Mouse (Mus musculus): ENCODE results near the gene Pld6. TPM values are rescaled to one million over a fixed set of nuclear protein-coding genes. Genes with fewer than 3 reads are reported as not detected.
"Not testable (repeated sequence)": the region's sequence is repeated elsewhere in the genome, so short reads cannot be mapped to it uniquely, and the experiment has no call there.

The Pld6 gene
- polyA plus RNA-seq, 1 experiment, result 0.74 TPM

DNA sequence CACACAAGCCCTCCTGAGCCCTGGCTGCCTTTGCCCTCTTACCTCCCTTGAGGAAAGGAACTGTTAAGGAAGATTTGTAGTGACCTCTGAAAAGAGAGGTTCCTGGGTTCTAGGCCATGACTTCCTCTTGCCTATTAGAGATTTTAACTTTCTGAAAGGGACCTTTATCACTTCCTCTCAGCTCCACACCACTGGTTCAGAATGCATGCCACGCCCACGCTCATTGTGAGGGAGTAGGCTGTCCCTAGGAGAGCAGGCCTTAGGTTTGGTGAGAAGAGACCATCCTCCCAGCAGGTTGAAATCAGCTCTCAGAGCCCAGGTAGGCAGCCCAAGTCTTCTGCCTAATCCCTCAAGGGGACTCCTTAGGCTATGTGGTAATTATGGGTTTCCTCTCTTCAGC, 47.4 kb downstream of the Pld6 start:
- no peak overlapping the region for H3K4me3 ChIP-seq (ENCODE audit: insufficient read depth, low read length)
- TF ChIP-seq CTCF (IDR thresholded peaks at IDR 0.05; ENCODE audit: borderline replicate concordance, insufficient read depth, low read length) (no peak), POLR2A (IDR thresholded peaks at IDR 0.05; ENCODE audit: low read depth, low read length) (no peak)

DNA sequence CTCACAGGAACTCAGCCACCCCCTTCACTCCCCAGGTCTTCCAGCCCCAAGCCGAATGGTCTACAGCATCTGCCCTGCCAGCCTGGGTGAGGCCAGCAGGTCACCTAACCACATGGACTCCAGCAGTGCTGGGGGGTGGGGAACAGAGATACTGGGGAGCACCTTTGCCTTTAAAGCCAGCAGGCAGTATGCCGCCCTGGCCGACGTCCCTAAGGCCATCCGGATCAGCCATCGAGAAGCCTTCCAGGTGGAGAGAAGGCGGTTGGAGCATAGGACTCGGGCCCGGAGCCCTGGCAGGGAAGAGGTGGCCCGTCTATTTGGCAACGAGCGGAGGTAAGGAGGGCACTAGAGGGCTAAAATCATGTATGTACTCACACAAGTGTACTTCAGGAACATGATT, 50.2 kb downstream of the Pld6 start:
- Histone ChIP-seq H3K4me3 (ENCODE audit: insufficient read depth, low read length) (no peak overlapping the region), H3K4me1 (ENCODE audit: control insufficient read depth, insufficient read depth, low read length) (peaks cover 7% of the 10 kb centered on the region), H3K27ac (ENCODE audit: insufficient read depth, low read length) (no peak overlapping the region)
- TF ChIP-seq CTCF (IDR thresholded peaks at IDR 0.05; ENCODE audit: borderline replicate concordance, insufficient read depth, low read length), result no peak
- no peak for TF ChIP-seq POLR2A (IDR thresholded peaks at IDR 0.05; ENCODE audit: low read depth, low read length)

More for the DNA sequence above, 47.4 kb downstream of the Pld6 start:
- Histone ChIP-seq H3K27ac (ENCODE audit: insufficient read depth, low read length) (no peak overlapping the region), H3K4me1 (ENCODE audit: control insufficient read depth, insufficient read depth, low read length) (no peaks in the 10 kb centered on the region)

DNA sequence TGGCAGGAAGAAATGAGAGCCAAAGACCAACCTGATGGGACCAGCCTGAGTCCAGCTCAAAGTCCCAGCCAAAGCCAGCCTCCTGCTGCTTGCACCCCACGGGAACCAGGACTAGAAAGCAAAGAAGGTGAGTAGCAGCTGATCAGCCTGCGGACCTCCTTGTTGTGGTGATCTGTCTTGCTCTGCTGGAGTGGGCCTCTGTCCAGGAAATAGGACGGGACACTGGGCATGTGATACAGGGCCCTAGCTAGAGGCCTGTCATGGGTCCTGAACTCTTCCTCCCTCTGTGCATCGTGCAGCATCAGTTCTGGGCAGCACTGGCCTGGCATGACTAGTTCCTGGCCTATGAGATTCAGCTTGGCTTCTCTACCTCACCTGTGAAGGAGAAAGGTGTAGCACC, 51.5 kb downstream of the Pld6 start:
- H3K4me1 ChIP-seq (ENCODE audit: control insufficient read depth, insufficient read depth, low read length), result peaks cover 17% of the 10 kb centered on the region
- not testable (repeated sequence) for H3K4me3 ChIP-seq (ENCODE audit: insufficient read depth, low read length); H3K27ac ChIP-seq (ENCODE audit: insufficient read depth, low read length)

DNA sequence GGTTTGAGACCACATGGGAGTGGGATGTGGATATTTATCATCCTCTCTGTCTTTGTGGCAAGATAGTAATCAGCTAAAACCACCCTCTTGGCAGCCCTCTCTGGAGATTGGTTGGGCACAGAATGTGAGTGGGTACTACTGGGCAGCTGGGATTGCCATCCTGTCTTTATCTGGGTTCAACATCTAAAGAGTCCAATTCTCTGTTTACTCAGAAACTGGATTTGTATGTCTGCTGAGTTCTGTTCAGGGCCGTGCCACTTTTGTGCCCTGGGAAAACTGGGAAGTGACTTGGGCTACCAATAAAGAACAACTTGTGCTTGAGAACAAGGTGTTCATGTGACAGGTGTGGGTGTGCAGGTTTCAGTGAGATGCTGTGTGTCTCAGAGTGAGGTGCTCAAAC, 53.1 kb downstream of the Pld6 start:
- TF ChIP-seq CTCF (IDR thresholded peaks at IDR 0.05; ENCODE audit: borderline replicate concordance, insufficient read depth, low read length), result no peak
- no peak for TF ChIP-seq POLR2A (IDR thresholded peaks at IDR 0.05; ENCODE audit: low read depth, low read length)
- Histone ChIP-seq H3K4me1 (ENCODE audit: control insufficient read depth, insufficient read depth, low read length) (peaks cover 20% of the 10 kb centered on the region), H3K4me3 (ENCODE audit: insufficient read depth, low read length) (no peak overlapping the region), H3K27ac (ENCODE audit: insufficient read depth, low read length) (no peak overlapping the region)

Other genes starting within 250 kb of the Pld6 start
- 0.79 TPM in 1 of 2 replicates, not detected in the other for gene Nlrp3, start 246.1 kb downstream of the Pld6 start, polyA plus RNA-seq (2011; ENCODE audit: insufficient read length, low read depth, missing spikeins)
- not detected in 2 replicates for gene Olfr222, start 211.4 kb downstream of the Pld6 start, polyA plus RNA-seq (2011; ENCODE audit: insufficient read length, low read depth, missing spikeins)
- gene Olfr223, start 194.4 kb downstream of the Pld6 start, polyA plus RNA-seq (2011; ENCODE audit: insufficient read length, low read depth, missing spikeins), result not detected in 2 replicates
- 233 and 249 TPM in 2 replicates for gene Mprip, start 126.3 kb downstream of the Pld6 start, polyA plus RNA-seq (2011; ENCODE audit: insufficient read length, low read depth, missing spikeins)
- gene Flcn, start 22.4 kb upstream of the Pld6 start, polyA plus RNA-seq (2011; ENCODE audit: insufficient read length, low read depth, missing spikeins), result 18.4 and 21.4 TPM in 2 replicates
- 13.1 and 15.3 TPM in 2 replicates for gene Nt5m, start 51.8 kb upstream of the Pld6 start, polyA plus RNA-seq (2011; ENCODE audit: insufficient read length, low read depth, missing spikeins)
- 118 and 141 TPM in 2 replicates for gene Cops3, start 52.2 kb upstream of the Pld6 start, polyA plus RNA-seq (2011; ENCODE audit: insufficient read length, low read depth, missing spikeins)
- 15.0 and 18.1 TPM in 2 replicates for gene Med9, start 160.6 kb upstream of the Pld6 start, polyA plus RNA-seq (2011; ENCODE audit: insufficient read length, low read depth, missing spikeins)
- gene Rasd1, start 177.3 kb upstream of the Pld6 start, polyA plus RNA-seq (2011; ENCODE audit: insufficient read length, low read depth, missing spikeins), result not detected in 2 replicates